12 mouse cellular contexts compared by ENCODE assay signal in genomic region chr10:12888373-12888772, GRCm38 (mm10). TPM values are rescaled to one million over a fixed set of nuclear protein-coding genes. Genes with fewer than 3 reads are reported as not detected.
DNase-seq lines count a peak whose midpoint lies in the region; ATAC-seq and TF ChIP-seq lines count a peak whose summit lies in the region.
"Had no signal": no experiment of that assay in that cellular context is flagged by ENCODE, and none has a peak within 500 bp of the region (broad histone marks: within the 10 kb centered on the region; RNA-seq: fewer than 3 reads in every experiment).

No protein-coding gene starts in this region.

- peak; percentile 14 to 21 for DNase-seq in spleen, postnatal 36 days (ENCODE audit: low spot score in 2 of 2)
- DNase-seq in spleen, adult 18-20 months, result no peak
- peak; percentile 43 for DNase-seq in R1 (ENCODE audit: low read depth, low spot score)
- peak; percentile 36 for DNase-seq in heart, postnatal 0 days (ENCODE audit: low spot score)
- no peak for DNase-seq in left cerebral cortex, postnatal 36 days (ENCODE audit: low spot score in 2 of 2)
- no peak for DNase-seq in left cerebral cortex, adult 9 months (ENCODE audit: low spot score in 2 of 2)
- DNase-seq in midbrain, embryonic 14.5 days, result no peak
- DNase-seq: kidney, postnatal 14 days had no signal

- TF ChIP-seq CTCF in heart, postnatal 0 days (IDR thresholded peaks at IDR 0.05; ENCODE audit: low read depth), result no peak

- ATAC-seq in heart, postnatal 0 days (ENCODE audit: insufficient read depth, low read depth), result peak; percentile 49; the same call in 1 of the 2 replicates
- ATAC-seq in midbrain, embryonic 14.5 days (ENCODE audit: low FRiP score, low TSS enrichment), result no peak

- 51% methylated on average over 13 of the region's 13 CpGs for WGBS in heart, postnatal 0 days
- WGBS in midbrain, embryonic 14.5 days, result 78% methylated on average over 13 of the region's 13 CpGs

- no peak for TF ChIP-seq POLR2A in myocyte (IDR thresholded peaks at IDR 0.05; ENCODE audit: insufficient read length, low read depth)

- no peaks in the 10 kb centered on the region for H3K27me3 ChIP-seq in heart, postnatal 0 days (ENCODE audit: control insufficient read depth, insufficient read depth, low read length)
- no peaks in the 10 kb centered on the region for H3K27me3 ChIP-seq in myocyte (ENCODE audit: control insufficient read depth, insufficient read depth, insufficient read length)
- no peaks in the 10 kb centered on the region for H3K27me3 ChIP-seq in midbrain, embryonic 14.5 days (ENCODE audit: control insufficient read depth, insufficient read depth, low read length)
- H3K27me3 ChIP-seq: heart, embryonic 15.5 days; limb, embryonic 13.5 days had no signal

- no peak overlapping the region for H3ac ChIP-seq in myocyte (ENCODE audit: control insufficient read depth, insufficient read length)

- no peak overlapping the region for H3K27ac ChIP-seq in heart, postnatal 0 days (ENCODE audit: low read depth)
- H3K27ac ChIP-seq in midbrain, embryonic 14.5 days (replicated peaks; ENCODE audit: low read depth, low read length), result no peak overlapping the region
- H3K27ac ChIP-seq: forebrain, embryonic 10.5 days; heart, embryonic 15.5 days; limb, embryonic 13.5 days had no signal

- H3K36me3 ChIP-seq in heart, postnatal 0 days (replicated peaks; ENCODE audit: control insufficient read depth, insufficient read depth, low read length), result no peaks in the 10 kb centered on the region
- H3K36me3 ChIP-seq in myocyte (ENCODE audit: control insufficient read depth, insufficient read depth), result no peaks in the 10 kb centered on the region
- H3K36me3 ChIP-seq in midbrain, embryonic 14.5 days (ENCODE audit: control insufficient read depth, insufficient read depth, low read length), result no peaks in the 10 kb centered on the region
- H3K36me3 ChIP-seq: forebrain, embryonic 10.5 days; heart, embryonic 15.5 days; limb, embryonic 13.5 days had no signal

- no peak for TF ChIP-seq EP300 in heart, postnatal 0 days (IDR thresholded peaks at IDR 0.05; ENCODE audit: low read depth)

- H3K9me3 ChIP-seq in heart, postnatal 0 days (replicated peaks; ENCODE audit: control insufficient read depth, low read length), result no peaks in the 10 kb centered on the region
- no peaks in the 10 kb centered on the region for H3K9me3 ChIP-seq in midbrain, embryonic 14.5 days (ENCODE audit: control insufficient read depth, low read length)
- H3K9me3 ChIP-seq: forebrain, embryonic 10.5 days; heart, embryonic 15.5 days; limb, embryonic 13.5 days had no signal

- H3K4me2 ChIP-seq in heart, postnatal 0 days (ENCODE audit: low read depth, low read length), result 0 out of 2 replicates have a peak overlapping the region, but pooled peaks have one; percentile 18
- H3K4me2 ChIP-seq in myocyte (ENCODE audit: low read depth), result peak overlapping the region; percentile 54
- no peak overlapping the region for H3K4me2 ChIP-seq in midbrain, embryonic 14.5 days (ENCODE audit: low read length)
- H3K4me2 ChIP-seq: heart, embryonic 15.5 days; limb, embryonic 13.5 days had no signal

- intact Hi-C loops in left cerebral cortex, postnatal 36 days (cut with DNase I), result no loop called here

- no peak overlapping the region for H3K9ac ChIP-seq in heart, postnatal 0 days (replicated peaks; ENCODE audit: low read depth, low read length)
- no peak overlapping the region for H3K9ac ChIP-seq in midbrain, embryonic 14.5 days (replicated peaks; ENCODE audit: low read length)
- H3K9ac ChIP-seq: heart, embryonic 15.5 days; limb, embryonic 13.5 days had no signal

- peaks cover 13% of the 10 kb centered on the region for H3K4me1 ChIP-seq in heart, postnatal 0 days (ENCODE audit: control insufficient read depth, insufficient read depth)
- no peaks in the 10 kb centered on the region for H3K4me1 ChIP-seq in midbrain, embryonic 14.5 days (ENCODE audit: control insufficient read depth, insufficient read depth, low read length)
- H3K4me1 ChIP-seq: limb, embryonic 13.5 days had no signal

- H3K79me2 ChIP-seq in myocyte (ENCODE audit: control insufficient read depth, insufficient read depth), result no peaks in the 10 kb centered on the region

- no peak overlapping the region for H3K4me3 ChIP-seq in heart, postnatal 0 days (ENCODE audit: low read depth, low read length)
- no peak overlapping the region for H3K4me3 ChIP-seq in myocyte
- H3K4me3 ChIP-seq in midbrain, embryonic 14.5 days (replicated peaks; ENCODE audit: low read depth, low read length), result no peak overlapping the region
- H3K4me3 ChIP-seq: forebrain, embryonic 10.5 days; heart, embryonic 15.5 days; limb, embryonic 13.5 days had no signal

TF ChIP-seq in myocyte, 11 proteins besides CTCF, POLR2A, EP300 and RAD21:
- TF ChIP-seq TCF12 (IDR thresholded peaks at IDR 0.05; ENCODE audit: insufficient read depth, poor library complexity, severe bottlenecking), result no peak
TF ChIP-seq in myocyte: peak in this region for 0.

RNA-seq across cellular contexts. Expression of gene Utrn, which starts 19.2 kb away (rescaled TPM):
- 50.3 and 61.6 TPM in 2 replicates for total RNA-seq in heart, postnatal 0 days (2014; rRNA removed; ENCODE audit: low replicate concordance)
- polyA plus RNA-seq in heart, postnatal 0 days (2015; fragmentation: Nextera tagmentation; extraction: Ambion mirVana), result 47.3 and 48.4 TPM in 2 replicates
- 13.9 TPM for polyA plus RNA-seq in myocyte (2012; fragmentation: generic; extraction: Trizol)
- total RNA-seq in left cerebral cortex, postnatal 36 days (2021), result 10 to 100 TPM; 61.6 to 61.7 TPM
- polyA plus RNA-seq in midbrain, embryonic 14.5 days (2014; fragmentation: Nextera tagmentation; extraction: Ambion mirVana), result 10.6 and 19.1 TPM in 2 replicates

Comparison
In these comparisons a context has a peak if more than half of its experiments do, and no peak if none do; other contexts are left out.
1. DNase-seq: peak in spleen, postnatal 36 days (2 of 2), R1 (single experiment) and heart, postnatal 0 days (single experiment); none in spleen, adult 18-20 months (0 of 2), left cerebral cortex, postnatal 36 days (0 of 2), left cerebral cortex, adult 9 months (0 of 2) and midbrain, embryonic 14.5 days (single experiment).